Mouse (Mus musculus): ENCODE measurements at regions not wholly inside any gene's neighbourhood (a gene's known extent, or its start where the extent isn't known, plus 50 kb on each side); places are given as distances from the start of the nearest gene placed in this dataset.

DNA sequence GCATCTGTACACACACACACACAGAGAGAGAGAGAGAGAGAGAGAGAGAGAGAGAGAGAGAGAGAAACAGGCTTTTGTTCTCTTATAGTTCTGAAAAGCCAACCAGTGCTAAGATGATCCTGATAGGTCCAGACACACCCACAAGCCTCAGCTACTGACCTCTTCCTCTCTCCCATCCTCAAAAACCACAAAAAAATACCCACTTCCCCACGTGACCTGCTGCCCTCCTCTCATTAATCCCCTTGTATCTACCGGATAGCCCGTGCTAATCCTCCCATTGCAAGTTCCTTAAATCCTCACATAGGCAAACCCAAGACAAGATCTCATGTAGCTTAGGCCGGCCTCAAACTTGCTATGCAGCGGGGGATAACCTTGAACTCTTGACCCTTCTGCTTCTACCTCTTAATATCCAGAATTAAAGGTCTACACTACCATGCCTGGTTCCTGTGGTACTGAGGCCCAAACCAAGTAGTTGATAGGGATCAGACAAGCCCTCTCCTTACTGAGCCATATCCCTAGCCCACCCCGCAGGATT, 123.3 kb downstream of the Inhbb start:
- no peaks in the 10 kb centered on the region for H3K79me2 ChIP-seq (ENCODE audit: control insufficient read depth, insufficient read depth, low read length)
- DNase-seq (ENCODE audit: extremely low read depth, low read depth, low spot score): no peak
- H3K4me1 ChIP-seq (ENCODE audit: control insufficient read depth, insufficient read depth, low read length): peaks cover 21% of the 10 kb centered on the region
- H3K9ac ChIP-seq (ENCODE audit: low read depth, low read length): no peak overlapping the region
- no peak overlapping the region for H3K4me3 ChIP-seq (ENCODE audit: insufficient read depth, low read depth, low read length)
- H3K27ac ChIP-seq (replicated peaks; ENCODE audit: insufficient read depth, low read depth, low read length): no peak overlapping the region
- no peaks in the 10 kb centered on the region for H3K27me3 ChIP-seq (ENCODE audit: control insufficient read depth, insufficient read depth, low read length)
- WGBS: 93% methylated on average over 6 of the region's 6 CpGs
- H3K36me3 ChIP-seq (ENCODE audit: control insufficient read depth, insufficient read depth, low read length): no peaks in the 10 kb centered on the region
- TF ChIP-seq CTCF (IDR thresholded peaks at IDR 0.05; ENCODE audit: low read depth, low read length) (no peak), POLR2A (IDR thresholded peaks at IDR 0.05; ENCODE audit: extremely low read depth, insufficient read depth, low read length) (no peak)

- Histone ChIP-seq H3K27me3 (ENCODE audit: control insufficient read depth, insufficient read depth, low read length) (no peaks in the 10 kb centered on the region), H3K4me3 (ENCODE audit: insufficient read depth, low read depth, low read length) (no peak overlapping the region), H3K4me1 (ENCODE audit: control insufficient read depth, insufficient read depth, low read length) (peaks cover 31% of the 10 kb centered on the region), H3K36me3 (ENCODE audit: control insufficient read depth, insufficient read depth, low read length) (no peaks in the 10 kb centered on the region), H3K79me2 (ENCODE audit: control insufficient read depth, insufficient read depth, low read length) (no peaks in the 10 kb centered on the region), H3K27ac (replicated peaks; ENCODE audit: insufficient read depth, low read depth, low read length) (no peak overlapping the region), H3K9ac (ENCODE audit: low read depth, low read length) (no peak overlapping the region)
- peak; percentile 89 for DNase-seq (ENCODE audit: extremely low read depth, low read depth, low spot score)
- WGBS: 20% methylated on average over 8 of the region's 8 CpGs
- TF ChIP-seq POLR2A (IDR thresholded peaks at IDR 0.05; ENCODE audit: extremely low read depth, insufficient read depth, low read length) (no peak), CTCF (IDR thresholded peaks at IDR 0.05; ENCODE audit: low read depth, low read length) (no peak)
Observed at GRCm38 (mm10) chr1:119295121-119295520, 126.9 kb downstream of the Inhbb start.

GRCm38 (mm10) chr1:119293839-119294238, 128.2 kb downstream of the Inhbb start:
- Histone ChIP-seq H3K36me3 (ENCODE audit: control insufficient read depth, insufficient read depth, low read length) (no peaks in the 10 kb centered on the region), H3K4me3 (ENCODE audit: insufficient read depth, low read depth, low read length) (no peak overlapping the region), H3K79me2 (ENCODE audit: control insufficient read depth, insufficient read depth, low read length) (no peaks in the 10 kb centered on the region), H3K27me3 (ENCODE audit: control insufficient read depth, insufficient read depth, low read length) (no peaks in the 10 kb centered on the region), H3K27ac (replicated peaks; ENCODE audit: insufficient read depth, low read depth, low read length) (peak overlapping the region; percentile 32), H3K4me1 (ENCODE audit: control insufficient read depth, insufficient read depth, low read length) (peaks cover 34% of the 10 kb centered on the region), H3K9ac (ENCODE audit: low read depth, low read length) (no peak overlapping the region)
- DNase-seq (ENCODE audit: extremely low read depth, low read depth, low spot score): peak; percentile 99
- 23% methylated on average over 9 of the region's 9 CpGs for WGBS
- TF ChIP-seq POLR2A (IDR thresholded peaks at IDR 0.05; ENCODE audit: extremely low read depth, insufficient read depth, low read length) (no peak), CTCF (IDR thresholded peaks at IDR 0.05; ENCODE audit: low read depth, low read length) (no peak)

GRCm38 (mm10) chr1:119292216-119292615, 129.8 kb downstream of the Inhbb start:
- Histone ChIP-seq H3K27ac (replicated peaks; ENCODE audit: insufficient read depth, low read depth, low read length) (peak overlapping the region; percentile 35; the same call in 1 of the 2 replicates), H3K4me1 (ENCODE audit: control insufficient read depth, insufficient read depth, low read length) (peaks cover 34% of the 10 kb centered on the region), H3K79me2 (ENCODE audit: control insufficient read depth, insufficient read depth, low read length) (no peaks in the 10 kb centered on the region), H3K27me3 (ENCODE audit: control insufficient read depth, insufficient read depth, low read length) (no peaks in the 10 kb centered on the region), H3K9ac (ENCODE audit: low read depth, low read length) (no peak overlapping the region), H3K4me3 (ENCODE audit: insufficient read depth, low read depth, low read length) (no peak overlapping the region), H3K36me3 (ENCODE audit: control insufficient read depth, insufficient read depth, low read length) (no peaks in the 10 kb centered on the region)
- TF ChIP-seq CTCF (IDR thresholded peaks at IDR 0.05; ENCODE audit: low read depth, low read length): no peak
- TF ChIP-seq POLR2A (IDR thresholded peaks at IDR 0.05; ENCODE audit: extremely low read depth, insufficient read depth, low read length): no peak
- peak; percentile 72 for DNase-seq (ENCODE audit: extremely low read depth, low read depth, low spot score)
- 17% methylated on average over 7 of the region's 7 CpGs for WGBS

- Histone ChIP-seq H3K27ac (replicated peaks; ENCODE audit: insufficient read depth, low read depth, low read length) (no peak overlapping the region), H3K79me2 (ENCODE audit: control insufficient read depth, insufficient read depth, low read length) (no peaks in the 10 kb centered on the region), H3K4me1 (ENCODE audit: control insufficient read depth, insufficient read depth, low read length) (peaks cover 31% of the 10 kb centered on the region), H3K36me3 (ENCODE audit: control insufficient read depth, insufficient read depth, low read length) (no peaks in the 10 kb centered on the region), H3K9ac (ENCODE audit: low read depth, low read length) (no peak overlapping the region), H3K27me3 (ENCODE audit: control insufficient read depth, insufficient read depth, low read length) (no peaks in the 10 kb centered on the region), H3K4me3 (ENCODE audit: insufficient read depth, low read depth, low read length) (no peak overlapping the region)
- 32% methylated on average over 8 of the region's 9 CpGs for WGBS
- TF ChIP-seq POLR2A (IDR thresholded peaks at IDR 0.05; ENCODE audit: extremely low read depth, insufficient read depth, low read length) (no peak), CTCF (IDR thresholded peaks at IDR 0.05; ENCODE audit: low read depth, low read length) (0 out of 2 replicates have a peak, but pooled peaks have one; percentile 19)
- peak; percentile 34 for DNase-seq (ENCODE audit: extremely low read depth, low read depth, low spot score)
Observed at GRCm38 (mm10) chr1:119290165-119290916, 131.7 kb downstream of the Inhbb start.
